Mouse (Mus musculus) heart, postnatal 0 days (tissue): ENCODE data around the gene Lpxn.

Source experiments
- CTCF ChIP-seq: IDR thresholded peaks from 2 replicates; pipeline ENCODE4 v1.5.1; 2016; ENCODE audit warnings: antibody characterized with exemption, control low read depth, low read depth
- EP300 ChIP-seq: IDR thresholded peaks from 2 replicates; pipeline ENCODE4 v1.6.1; 2016; ENCODE audit warnings: antibody characterized with exemption, low read depth

- TF ChIP-seq CTCF (no peak), EP300 (no peak)
Measured at GRCm38 (mm10) chr19:12830823-12831430, 34.9 kb downstream of the Lpxn start.
